Mouse (Mus musculus): Measurements from ENCODE around the gene Palld. TPM values are rescaled to one million over a fixed set of nuclear protein-coding genes. Genes with fewer than 3 reads are reported as not detected.

The Palld gene
- polyA plus RNA-seq, 1 experiment from 2014 or later, result 5.5 TPM

DNA sequence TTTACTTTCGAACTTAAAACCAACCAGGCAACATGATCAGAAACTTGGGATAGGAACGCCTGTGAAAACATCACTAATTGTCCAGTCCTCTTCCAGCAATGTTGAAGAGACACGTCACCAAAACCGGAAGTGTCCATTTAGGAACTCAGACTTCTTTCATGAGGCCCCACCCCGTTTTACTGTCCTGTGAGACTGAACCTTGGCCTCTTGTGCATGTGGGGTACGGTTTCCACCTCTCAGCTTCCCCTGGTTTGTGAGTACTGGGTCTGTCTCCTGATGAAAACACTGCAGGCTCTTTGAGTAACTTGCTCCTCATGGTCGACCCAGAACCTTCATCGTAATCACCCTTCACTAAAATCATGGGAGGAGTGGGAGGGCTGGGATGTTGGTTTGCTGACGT lies 374.3 kb downstream of the Palld start:
- ATAC-seq (ENCODE audit: insufficient read depth), result no peak
- H3K27me3 ChIP-seq, result no peaks in the 10 kb centered on the region
- no peak overlapping the region for H3K4me2 ChIP-seq
- H3K36me3 ChIP-seq (replicated peaks), result 0 out of 2 replicates have a peak, but pooled peaks cover 5% of the 10 kb centered on the region
- no peak overlapping the region for H3K27ac ChIP-seq (replicated peaks)
- H3K9ac ChIP-seq, result no peak overlapping the region
- H3K4me1 ChIP-seq (replicated peaks), result no peaks in the 10 kb centered on the region
- WGBS (ENCODE audit: insufficient replicate concordance), result 62% methylated on average over 9 of the region's 9 CpGs
- H3K9me3 ChIP-seq (replicated peaks), result no peaks in the 10 kb centered on the region
- H3K4me3 ChIP-seq (replicated peaks), result no peak overlapping the region

DNA sequence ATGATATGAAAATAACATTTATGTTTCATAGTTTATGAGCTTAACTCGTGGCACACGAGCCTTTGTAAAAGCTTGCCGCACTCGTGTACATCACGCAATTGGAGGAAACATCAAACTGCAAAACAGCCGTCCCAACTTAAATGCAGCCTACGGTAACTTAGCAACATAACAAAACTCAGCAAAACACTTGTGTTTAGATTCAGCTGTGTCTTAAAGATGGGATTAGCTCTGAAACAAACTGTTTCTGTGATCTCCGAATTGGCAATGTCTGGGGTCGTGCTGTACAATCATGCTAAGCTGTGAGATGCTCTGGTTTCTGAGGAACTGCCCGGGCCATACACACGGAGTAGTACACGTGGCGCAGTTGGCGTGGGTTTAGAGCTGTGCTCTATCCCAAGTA lies 375.5 kb downstream of the Palld start:
- H3K27ac ChIP-seq (replicated peaks), result no peak overlapping the region
- ATAC-seq (ENCODE audit: insufficient read depth), result no peak
- WGBS (ENCODE audit: insufficient replicate concordance), result 76% methylated on average over 14 of the region's 14 CpGs
- H3K4me1 ChIP-seq (replicated peaks), result no peaks in the 10 kb centered on the region
- no peaks in the 10 kb centered on the region for H3K9me3 ChIP-seq (replicated peaks)
- H3K27me3 ChIP-seq, result no peaks in the 10 kb centered on the region
- no peak overlapping the region for H3K9ac ChIP-seq
- H3K4me2 ChIP-seq, result no peak overlapping the region
- H3K4me3 ChIP-seq (replicated peaks), result no peak overlapping the region
- H3K36me3 ChIP-seq (replicated peaks), result 0 out of 2 replicates have a peak, but pooled peaks cover 4% of the 10 kb centered on the region

GRCm38 (mm10) chr8:61522132-61522531 lies 380.4 kb downstream of the Palld start:
- H3K27ac ChIP-seq (replicated peaks), result no peak overlapping the region
- ATAC-seq (ENCODE audit: insufficient read depth), result no peak
- H3K36me3 ChIP-seq (replicated peaks), result no peaks in the 10 kb centered on the region
- no peaks in the 10 kb centered on the region for H3K9me3 ChIP-seq (replicated peaks)
- no peak overlapping the region for H3K9ac ChIP-seq
- WGBS (ENCODE audit: insufficient replicate concordance), result 3% methylated on average over 1 of the region's 1 CpGs
- no peaks in the 10 kb centered on the region for H3K27me3 ChIP-seq
- H3K4me3 ChIP-seq (replicated peaks), result no peak overlapping the region
- H3K4me1 ChIP-seq (replicated peaks), result 0 out of 2 replicates have a peak, but pooled peaks cover 5% of the 10 kb centered on the region
- H3K4me2 ChIP-seq, result no peak overlapping the region

DNA sequence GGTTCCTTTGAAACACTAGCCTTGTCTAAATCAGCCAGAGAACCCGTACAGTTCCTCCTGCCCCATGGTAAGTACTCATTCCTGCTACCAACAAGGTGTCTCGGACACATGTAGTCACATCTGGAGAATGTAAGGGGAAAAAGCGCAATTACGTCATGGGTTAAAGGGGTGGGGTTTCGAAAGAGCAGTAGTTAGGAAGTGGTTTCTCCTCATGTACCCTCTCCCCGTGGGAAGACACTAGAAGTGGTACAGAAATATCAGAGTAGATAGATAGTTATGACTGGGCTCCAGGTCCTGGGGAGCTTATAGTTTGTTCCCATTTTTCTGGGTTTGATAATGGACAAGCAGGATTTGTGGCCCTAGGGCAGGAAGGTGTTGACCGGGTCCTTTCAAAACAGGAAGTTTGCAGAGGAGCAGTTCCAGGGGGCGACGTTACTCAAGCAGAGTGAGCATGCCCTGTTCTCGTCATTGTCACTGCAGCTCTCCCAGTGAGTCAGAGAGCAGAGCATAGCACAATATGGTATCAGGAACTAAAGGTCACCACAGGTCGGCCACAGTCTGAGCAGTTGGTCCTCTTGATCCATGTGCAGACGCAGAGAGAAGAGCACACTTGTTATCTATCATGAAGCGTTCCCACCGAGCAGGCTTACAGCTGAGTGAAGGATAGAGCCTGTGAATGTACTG lies 384.8 kb downstream of the Palld start:
- H3K4me2 ChIP-seq, result no peak overlapping the region
- H3K4me3 ChIP-seq (replicated peaks), result no peak overlapping the region
- ATAC-seq (ENCODE audit: insufficient read depth), result peak; percentile 28; the same call in 1 of the 2 replicates
- no peaks in the 10 kb centered on the region for H3K27me3 ChIP-seq
- H3K4me1 ChIP-seq (replicated peaks), result 0 out of 2 replicates have a peak, but pooled peaks cover 5% of the 10 kb centered on the region
- no peaks in the 10 kb centered on the region for H3K9me3 ChIP-seq (replicated peaks)
- no peak overlapping the region for H3K9ac ChIP-seq
- 30% methylated on average over 14 of the region's 14 CpGs for WGBS (ENCODE audit: insufficient replicate concordance)
- 0 out of 2 replicates have a peak, but pooled peaks cover 9% of the 10 kb centered on the region for H3K36me3 ChIP-seq (replicated peaks)
- H3K27ac ChIP-seq (replicated peaks), result no peak overlapping the region

- ATAC-seq (ENCODE audit: insufficient read depth), result no peak
- 66% methylated on average over 8 of the region's 8 CpGs for WGBS (ENCODE audit: insufficient replicate concordance)
- Histone ChIP-seq H3K27ac (replicated peaks) (no peak overlapping the region), H3K4me3 (replicated peaks) (no peak overlapping the region), H3K36me3 (replicated peaks) (0 out of 2 replicates have a peak, but pooled peaks cover 9% of the 10 kb centered on the region), H3K27me3 (no peaks in the 10 kb centered on the region), H3K9ac (no peak overlapping the region), H3K4me2 (no peak overlapping the region), H3K9me3 (replicated peaks) (no peaks in the 10 kb centered on the region), H3K4me1 (replicated peaks) (0 out of 2 replicates have a peak, but pooled peaks cover 5% of the 10 kb centered on the region)
These were observed 385.6 kb downstream of the Palld start for GRCm38 (mm10) chr8:61516745-61517501.

DNA sequence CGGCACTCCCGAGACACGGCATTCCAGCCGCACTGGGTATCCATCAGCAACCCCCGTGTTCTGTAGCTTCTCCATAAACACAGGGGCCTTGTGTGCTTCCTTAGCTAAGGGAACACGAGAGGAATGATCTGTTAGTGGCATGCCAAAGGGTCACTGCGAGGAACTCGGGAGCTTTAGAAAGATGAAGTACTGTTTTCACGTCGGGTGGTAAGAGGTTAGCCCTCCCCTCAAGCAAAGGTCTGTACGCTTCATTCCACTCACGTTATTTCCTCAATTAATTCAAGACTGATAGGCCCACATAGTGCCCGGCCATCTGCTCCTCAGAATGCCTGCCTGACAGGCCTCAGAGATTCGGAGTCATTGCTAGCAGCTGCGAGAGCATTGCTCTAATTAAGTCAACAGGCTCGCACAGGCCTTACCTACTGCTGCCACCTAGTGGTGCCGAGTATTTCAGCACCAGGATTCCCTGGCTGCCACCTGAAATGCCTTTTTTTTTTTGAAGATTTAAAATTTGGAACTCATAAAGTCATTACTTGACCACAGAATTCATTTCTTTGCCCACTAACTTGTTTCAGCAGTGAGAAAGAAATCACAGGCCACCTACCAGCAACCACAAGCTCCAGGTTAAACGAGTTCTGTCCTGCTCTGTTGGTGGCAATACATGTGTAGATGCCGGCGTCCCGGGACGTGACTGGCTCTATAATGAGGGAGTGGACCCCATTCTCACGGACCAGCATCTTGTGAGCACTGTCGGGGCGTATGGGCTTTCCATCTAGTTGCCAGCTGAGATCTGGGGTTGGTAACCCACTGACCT lies 386.4 kb downstream of the Palld start:
- Histone ChIP-seq H3K9me3 (replicated peaks) (no peaks in the 10 kb centered on the region), H3K36me3 (replicated peaks) (0 out of 2 replicates have a peak, but pooled peaks cover 9% of the 10 kb centered on the region), H3K27ac (replicated peaks) (no peak overlapping the region), H3K4me2 (no peak overlapping the region), H3K9ac (no peak overlapping the region), H3K4me3 (replicated peaks) (no peak overlapping the region), H3K27me3 (no peaks in the 10 kb centered on the region), H3K4me1 (replicated peaks) (0 out of 2 replicates have a peak, but pooled peaks cover 5% of the 10 kb centered on the region)
- WGBS (ENCODE audit: insufficient replicate concordance), result 53% methylated on average over 25 of the region's 25 CpGs
- no peak for ATAC-seq (ENCODE audit: insufficient read depth)

DNA sequence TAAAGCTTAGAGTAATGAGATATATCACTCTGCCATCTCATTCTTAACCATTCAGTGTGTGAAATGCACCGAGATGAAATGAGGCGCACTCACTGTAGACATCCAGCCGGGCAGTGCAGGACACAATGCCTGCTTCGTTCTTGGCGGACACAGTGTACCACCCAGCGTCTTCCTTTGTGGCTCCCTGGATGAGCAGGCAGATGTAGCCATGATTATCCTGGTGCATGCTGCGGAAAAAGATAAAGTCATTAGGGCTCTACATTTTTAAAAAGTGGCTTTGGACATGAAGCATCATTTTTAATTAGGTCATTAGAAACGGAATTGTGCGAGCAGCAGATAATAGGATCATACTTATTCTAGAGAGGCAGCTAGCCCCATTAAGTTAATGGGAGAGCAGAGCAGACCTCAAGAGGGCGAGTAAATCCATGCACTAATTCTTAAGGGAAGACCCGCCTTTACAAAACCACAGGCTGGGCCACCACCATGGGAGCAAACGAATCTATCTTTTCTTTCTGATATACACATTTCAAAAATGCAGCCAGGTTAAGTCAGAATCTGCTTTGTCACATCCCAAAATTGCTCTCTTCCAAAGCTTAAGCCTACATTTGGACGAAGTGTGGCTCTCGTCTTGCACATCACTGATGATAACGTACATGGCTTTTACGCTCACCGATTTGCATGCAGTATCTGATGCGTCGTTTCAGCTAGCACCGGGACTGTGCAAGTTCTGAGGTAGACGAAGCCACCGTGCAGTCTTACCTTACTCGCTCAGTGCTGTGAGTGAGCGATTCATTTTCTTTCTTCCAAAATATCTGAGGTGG lies 387.2 kb downstream of the Palld start:
- Histone ChIP-seq H3K9ac (no peak overlapping the region), H3K27me3 (no peaks in the 10 kb centered on the region), H3K9me3 (replicated peaks) (no peaks in the 10 kb centered on the region), H3K27ac (replicated peaks) (no peak overlapping the region), H3K4me2 (no peak overlapping the region), H3K4me3 (replicated peaks) (no peak overlapping the region), H3K4me1 (replicated peaks) (0 out of 2 replicates have a peak, but pooled peaks cover 5% of the 10 kb centered on the region), H3K36me3 (replicated peaks) (0 out of 2 replicates have a peak, but pooled peaks cover 9% of the 10 kb centered on the region)
- no peak for ATAC-seq (ENCODE audit: insufficient read depth)
- WGBS (ENCODE audit: insufficient replicate concordance), result 74% methylated on average over 24 of the region's 24 CpGs

DNA sequence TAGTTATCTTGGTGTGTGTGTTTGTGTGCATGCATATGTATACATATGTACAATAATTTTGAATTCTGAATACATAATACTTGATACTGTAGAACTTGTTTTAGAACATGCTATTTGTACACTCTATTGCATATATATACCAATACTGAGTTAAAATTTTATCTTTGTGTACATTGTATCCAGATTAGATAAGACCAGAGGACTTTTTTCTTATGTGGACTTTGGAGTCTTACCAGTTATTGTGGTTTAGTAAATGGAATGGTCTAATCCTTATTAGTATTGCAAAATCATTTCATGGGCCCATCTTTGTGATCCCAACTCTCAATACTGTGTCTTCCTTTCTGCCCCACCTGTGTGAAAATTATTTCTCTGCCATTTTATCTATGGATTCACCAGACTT lies 400.2 kb downstream of the Palld start:
- no peaks in the 10 kb centered on the region for H3K9me3 ChIP-seq (replicated peaks)
- H3K4me1 ChIP-seq (replicated peaks), result no peaks in the 10 kb centered on the region
- no peaks in the 10 kb centered on the region; the same call in 1 of the 2 replicates for H3K36me3 ChIP-seq (replicated peaks)
- H3K9ac ChIP-seq, result no peak overlapping the region
- no peak overlapping the region for H3K4me3 ChIP-seq (replicated peaks)
- H3K27me3 ChIP-seq, result no peaks in the 10 kb centered on the region
- no peak for ATAC-seq (ENCODE audit: insufficient read depth)
- no peak overlapping the region for H3K4me2 ChIP-seq
- no peak overlapping the region for H3K27ac ChIP-seq (replicated peaks)

DNA sequence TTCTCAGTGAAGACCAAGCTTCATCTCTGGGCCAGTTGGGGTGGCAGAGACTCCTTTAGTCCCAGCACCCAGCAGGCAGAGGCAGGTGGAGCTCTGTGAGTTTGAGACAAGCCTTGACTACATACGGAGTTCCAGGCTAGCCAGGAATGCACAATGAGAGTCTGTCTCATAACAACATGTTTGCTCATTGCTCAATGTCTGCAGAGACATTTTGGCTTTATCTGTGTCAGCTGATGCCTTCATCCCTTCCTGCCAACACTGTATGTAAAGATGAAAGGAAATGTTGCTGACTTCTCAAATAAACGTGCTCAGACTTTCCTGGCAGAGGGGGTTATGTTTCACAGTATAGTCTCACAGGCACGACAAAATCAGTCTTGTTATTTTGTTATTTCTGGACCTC lies 401.6 kb downstream of the Palld start:
- no peaks in the 10 kb centered on the region; the same call in 1 of the 2 replicates for H3K36me3 ChIP-seq (replicated peaks)
- no peak overlapping the region for H3K4me3 ChIP-seq (replicated peaks)
- no peak overlapping the region for H3K27ac ChIP-seq (replicated peaks)
- H3K9ac ChIP-seq, result no peak overlapping the region
- no peaks in the 10 kb centered on the region for H3K27me3 ChIP-seq
- no peaks in the 10 kb centered on the region for H3K9me3 ChIP-seq (replicated peaks)
- 45% methylated on average over 3 of the region's 3 CpGs for WGBS (ENCODE audit: insufficient replicate concordance)
- H3K4me1 ChIP-seq (replicated peaks), result no peaks in the 10 kb centered on the region
- H3K4me2 ChIP-seq, result no peak overlapping the region
- 0 out of 2 replicates have a peak, but pooled peaks have one; percentile 18 for ATAC-seq (ENCODE audit: insufficient read depth)

- H3K4me3 ChIP-seq (replicated peaks), result no peak overlapping the region
- H3K27me3 ChIP-seq, result no peaks in the 10 kb centered on the region
- no peak overlapping the region for H3K27ac ChIP-seq (replicated peaks)
- no peaks in the 10 kb centered on the region for H3K4me1 ChIP-seq (replicated peaks)
- peaks cover 6% of the 10 kb centered on the region; the same call in 1 of the 2 replicates for H3K36me3 ChIP-seq (replicated peaks)
- H3K9ac ChIP-seq, result no peak overlapping the region
- no peaks in the 10 kb centered on the region for H3K9me3 ChIP-seq (replicated peaks)
- WGBS (ENCODE audit: insufficient replicate concordance), result 65% methylated on average over 4 of the region's 4 CpGs
- no peak for ATAC-seq (ENCODE audit: insufficient read depth)
- H3K4me2 ChIP-seq, result no peak overlapping the region
These were observed 403.5 kb downstream of the Palld start for GRCm38 (mm10) chr8:61499035-61499434.

All from liver, embryonic 15.5 days (tissue).